Mouse (Mus musculus): ENCODE results near the gene Exoc3l4.

DNA sequence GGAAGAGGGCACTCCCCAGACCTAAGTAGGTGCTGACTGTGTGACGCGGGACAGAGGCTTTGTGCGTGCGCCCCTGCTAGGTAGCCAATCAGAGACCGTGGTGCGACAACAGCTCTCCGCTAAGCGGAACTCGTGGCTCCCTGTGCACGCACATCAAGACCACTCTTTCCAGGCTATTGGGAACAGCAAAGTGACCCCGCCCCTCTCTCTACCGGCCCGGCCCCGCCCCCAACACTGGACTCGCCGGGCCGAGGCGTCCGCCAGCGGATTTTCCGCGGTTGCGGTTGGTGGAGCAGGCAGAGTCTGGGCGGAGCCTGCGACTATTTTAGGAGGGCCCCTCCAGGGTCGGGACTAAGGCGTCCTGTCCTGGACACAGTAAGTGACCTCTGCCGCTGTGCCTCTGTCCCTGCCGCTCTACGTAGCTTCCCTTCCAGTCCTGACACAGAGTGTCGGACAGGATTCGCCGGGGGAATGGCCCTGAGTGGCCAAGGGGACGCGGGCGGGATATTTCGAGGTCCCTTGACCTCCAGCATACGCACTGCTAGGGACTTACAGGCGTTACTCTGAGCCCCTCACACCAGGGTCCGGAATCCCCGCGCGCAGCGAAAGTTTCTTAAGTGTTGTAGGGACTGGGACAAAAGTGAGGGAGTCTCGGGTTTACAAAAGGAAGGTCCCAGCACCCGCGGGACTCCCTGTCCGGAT is 25.6 kb downstream of the Exoc3l4 start, which contains the start of gene Tnfaip2:
- TF ChIP-seq POLR2A (IDR thresholded peaks at IDR 0.05; ENCODE audit: borderline replicate concordance, extremely low read depth, low read depth, low read length), result peak; percentile 77; the same call in 1 of the 2 replicates
- TF ChIP-seq CTCF (IDR thresholded peaks at IDR 0.05; ENCODE audit: insufficient read depth, low read length), result no peak

Data from lung, adult 2 months (tissue).